Mouse (Mus musculus) E14TG2a.4 (cell line): ENCODE data around the gene Mb.

ENCODE experiments used
- CTCF ChIP-seq: conservative IDR thresholded peaks from 2 replicates; pipeline ENCODE4 v1.5.1; 2014; ENCODE audit warnings: low read length
- NANOG ChIP-seq: IDR thresholded peaks from 2 replicates; pipeline ENCODE4 v1.6.1; 2014; ENCODE audit warnings: borderline replicate concordance, low read length, mixed read lengths
- POU5F1 ChIP-seq: IDR thresholded peaks from 2 replicates; pipeline ENCODE4 v1.6.1; 2014; ENCODE audit warnings: low read length, borderline replicate concordance

DNA sequence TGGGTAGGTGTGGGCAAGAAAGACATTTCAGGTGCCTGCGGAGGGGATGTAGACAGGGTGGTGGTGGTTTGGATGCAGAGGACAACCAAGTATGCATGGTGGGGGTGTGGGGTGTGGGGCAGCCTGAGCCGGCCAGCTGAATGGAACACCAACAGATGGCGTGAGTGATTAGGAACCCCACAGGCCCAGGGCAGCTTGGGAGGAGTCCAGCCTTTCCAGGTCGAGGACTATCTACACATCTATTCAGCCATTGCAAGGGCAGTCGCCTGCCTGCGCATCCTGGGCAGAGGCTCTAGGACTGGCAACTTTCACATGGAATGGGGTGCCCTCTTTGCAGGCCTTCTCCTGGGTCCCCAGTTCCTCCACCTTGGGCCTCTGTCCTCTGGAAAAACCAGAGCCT, 15.9 kb downstream of the Mb start:
- TF ChIP-seq CTCF = no peak
- no peak for TF ChIP-seq POU5F1
- TF ChIP-seq NANOG = no peak
